16 mouse cellular contexts compared by ENCODE assay signal in genomic region chr7:141343230-141343629, GRCm38 (mm10). TPM values are rescaled to one million over a fixed set of nuclear protein-coding genes. Genes with fewer than 3 reads are reported as not detected.
"Had no signal": no experiment of that assay in that cellular context is flagged by ENCODE, and none has a peak within 500 bp of the region (broad histone marks: within the 10 kb centered on the region; RNA-seq: fewer than 3 reads in every experiment).

No protein-coding gene starts in this region.

- H3K27ac ChIP-seq: hindbrain, embryonic 14.5 days; kidney, embryonic 15.5 days; left cerebral cortex, adult 2 months; limb, embryonic 10.5 days; liver, embryonic 14.5 days; midbrain, embryonic 10.5 days; neural tube, embryonic 15.5 days had no signal

- H3K4me3 ChIP-seq: kidney, embryonic 15.5 days; left cerebral cortex, adult 2 months; limb, embryonic 10.5 days; midbrain, embryonic 10.5 days; myocyte; neural tube, embryonic 15.5 days had no signal

- H3K4me2 ChIP-seq: hindbrain, embryonic 14.5 days; kidney, embryonic 15.5 days; lung, embryonic 14.5 days; neural tube, embryonic 15.5 days had no signal

- H3K9ac ChIP-seq: hindbrain, embryonic 14.5 days; kidney, embryonic 15.5 days; liver, embryonic 14.5 days; lung, embryonic 14.5 days; neural tube, embryonic 15.5 days had no signal

- H3K27me3 ChIP-seq: kidney, embryonic 15.5 days had no signal

- H3K9me3 ChIP-seq: kidney, embryonic 15.5 days; limb, embryonic 10.5 days; midbrain, embryonic 10.5 days; neural tube, embryonic 15.5 days had no signal

- H3K36me3 ChIP-seq: kidney, embryonic 15.5 days; limb, embryonic 10.5 days; midbrain, embryonic 10.5 days; neural tube, embryonic 15.5 days had no signal

- DNase-seq: lung, embryonic 14.5 days; lung, postnatal 10 days; lung, postnatal 4 days; midbrain, embryonic 14.5 days; right cerebral cortex, adult 18-20 months; right cerebral cortex, postnatal 25 days; thymus, postnatal 4 days had no signal

RNA-seq across cellular contexts. Expression of gene Eps8l2, which starts 4.5 kb away (rescaled TPM):
- total RNA-seq: megakaryocyte, adult 5-6 weeks had no signal

RNA-seq across cellular contexts. Expression of gene Drd4, which starts 51.4 kb away (rescaled TPM):
- total RNA-seq: megakaryocyte, adult 5-6 weeks had no signal
- polyA plus RNA-seq: liver, embryonic 14.5 days; myocyte had no signal
